Mouse (Mus musculus): Measurements from ENCODE around the gene H2-Oa. TPM values are rescaled to one million over a fixed set of nuclear protein-coding genes. Genes with fewer than 3 reads are reported as not detected.
A peak's percentile ranks its signal among the peaks of the same experiment; 100 is the strongest.

Gene H2-Oa
- polyA plus RNA-seq, 1 experiment from 2014 or later: not detected

GRCm38 (mm10) chr17:34118873-34119248, 26.7 kb downstream of the H2-Oa start:
- WGBS: under 1% methylated on average over 38 of the region's 38 CpGs

GRCm38 (mm10) chr17:34119249-34120179, 27.4 kb downstream of the H2-Oa start, which contains the start of gene H2-DMa:
Gene H2-DMa, plus strand, starts transcription at chr17:34119541.
- H3K9me3 ChIP-seq (ENCODE audit: control insufficient read depth, low read length): no peaks in the 10 kb centered on the region
- WGBS: under 1% methylated on average over 84 of the region's 96 CpGs
- ATAC-seq (ENCODE audit: low read depth): peak; percentile 78
- H3K4me1 ChIP-seq (ENCODE audit: control insufficient read depth, insufficient read depth, low read length): peaks cover 24% of the 10 kb centered on the region
- peak within 1 kb of the TSS; percentile 100 for H3K27ac ChIP-seq (ENCODE audit: low read depth, low read length)
- H3K27me3 ChIP-seq (ENCODE audit: control insufficient read depth, insufficient read depth, low read length): no peaks in the 10 kb centered on the region
- peak within 1 kb of the TSS; percentile 97 for H3K4me3 ChIP-seq (ENCODE audit: low read depth, low read length)
- peak within 1 kb of the TSS; percentile 98 for H3K9ac ChIP-seq (replicated peaks; ENCODE audit: low read depth, low read length)
- peak within 1 kb of the TSS; percentile 99 for H3K4me2 ChIP-seq (ENCODE audit: low read depth, low read length)
- peaks cover 36% of the 10 kb centered on the region for H3K36me3 ChIP-seq (ENCODE audit: control insufficient read depth, insufficient read depth, low read length)

More at GRCm38 (mm10) chr17:34118873-34119248, 26.7 kb downstream of the H2-Oa start:
- H3K4me3 ChIP-seq (ENCODE audit: low read depth, low read length): peak overlapping the region; percentile 97
- H3K27me3 ChIP-seq (ENCODE audit: control insufficient read depth, insufficient read depth, low read length): no peaks in the 10 kb centered on the region
- peak overlapping the region; percentile 87 for H3K9ac ChIP-seq (replicated peaks; ENCODE audit: low read depth, low read length)
- H3K36me3 ChIP-seq (ENCODE audit: control insufficient read depth, insufficient read depth, low read length): peaks cover 43% of the 10 kb centered on the region
- ATAC-seq (ENCODE audit: low read depth): no peak; the same call in 1 of the 2 replicates
- H3K4me2 ChIP-seq (ENCODE audit: low read depth, low read length): peak overlapping the region; percentile 99
- no peaks in the 10 kb centered on the region for H3K9me3 ChIP-seq (ENCODE audit: control insufficient read depth, low read length)
- H3K4me1 ChIP-seq (ENCODE audit: control insufficient read depth, insufficient read depth, low read length): peaks cover 21% of the 10 kb centered on the region
- H3K27ac ChIP-seq (ENCODE audit: low read depth, low read length): peak overlapping the region; percentile 100

DNA sequence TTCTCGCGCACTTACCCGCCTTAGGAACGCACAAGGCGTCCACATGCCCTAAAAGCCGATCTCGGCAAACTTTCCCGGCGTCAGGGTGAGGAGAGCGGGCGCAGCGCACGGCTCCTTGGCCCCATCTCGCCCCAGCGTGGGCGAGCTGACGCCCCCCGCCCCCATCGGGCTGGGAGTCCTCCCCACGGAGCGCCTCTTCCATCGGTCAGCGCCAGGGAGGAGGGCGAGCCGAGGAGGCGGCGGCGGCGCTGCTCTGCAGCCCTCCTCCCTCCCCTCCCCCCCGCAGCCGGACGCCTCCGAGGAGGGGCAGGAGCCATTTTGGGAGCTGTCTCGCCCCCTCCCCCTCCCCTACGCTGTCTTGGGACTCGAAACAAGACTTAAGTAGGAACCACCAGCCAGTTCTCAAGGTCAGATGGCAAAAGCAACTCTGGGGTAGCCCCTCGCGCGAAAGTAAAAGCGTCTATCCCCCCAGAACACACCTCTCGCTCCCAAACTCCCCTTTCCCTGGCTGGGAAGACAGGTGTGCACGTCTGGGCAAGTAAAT, 28.1 kb downstream of the H2-Oa start:
- peak overlapping the region; percentile 98 for H3K9ac ChIP-seq (replicated peaks; ENCODE audit: low read depth, low read length)
- H3K27ac ChIP-seq (ENCODE audit: low read depth, low read length): peak overlapping the region; percentile 100
- H3K9me3 ChIP-seq (ENCODE audit: control insufficient read depth, low read length): no peaks in the 10 kb centered on the region
- peak overlapping the region; percentile 97 for H3K4me3 ChIP-seq (ENCODE audit: low read depth, low read length)
- peaks cover 29% of the 10 kb centered on the region for H3K36me3 ChIP-seq (ENCODE audit: control insufficient read depth, insufficient read depth, low read length)
- no peaks in the 10 kb centered on the region for H3K27me3 ChIP-seq (ENCODE audit: control insufficient read depth, insufficient read depth, low read length)
- WGBS: 3% methylated on average over 39 of the region's 42 CpGs
- ATAC-seq (ENCODE audit: low read depth): no peak
- peaks cover 24% of the 10 kb centered on the region for H3K4me1 ChIP-seq (ENCODE audit: control insufficient read depth, insufficient read depth, low read length)
- peak overlapping the region; percentile 99 for H3K4me2 ChIP-seq (ENCODE audit: low read depth, low read length)

DNA sequence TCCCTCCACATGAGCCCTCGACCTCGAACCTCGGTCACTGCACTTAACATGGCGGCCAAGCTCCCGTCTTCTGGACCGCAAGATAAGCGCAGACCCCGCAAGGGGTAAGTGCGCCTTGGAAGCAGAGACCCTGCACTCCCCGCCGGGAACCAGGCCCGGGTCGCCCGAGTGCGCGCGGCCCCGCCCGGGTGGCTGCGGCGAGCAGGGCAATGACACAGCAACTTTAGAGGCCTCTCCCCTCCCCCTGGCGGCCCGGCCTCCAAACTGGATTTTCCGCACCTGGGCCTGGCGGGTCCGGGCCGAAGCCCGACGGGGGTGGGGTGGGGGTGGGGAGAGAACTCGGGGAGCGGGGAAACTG, 28.7 kb downstream of the H2-Oa start:
- H3K4me2 ChIP-seq (ENCODE audit: low read depth, low read length): peak overlapping the region; percentile 99
- H3K27me3 ChIP-seq (ENCODE audit: control insufficient read depth, insufficient read depth, low read length): no peaks in the 10 kb centered on the region
- H3K4me3 ChIP-seq (ENCODE audit: low read depth, low read length): peak overlapping the region; percentile 97
- peak; percentile 0; the same call in 1 of the 2 replicates for ATAC-seq (ENCODE audit: low read depth)
- peak overlapping the region; percentile 100 for H3K27ac ChIP-seq (ENCODE audit: low read depth, low read length)
- peak overlapping the region; percentile 98 for H3K9ac ChIP-seq (replicated peaks; ENCODE audit: low read depth, low read length)
- no peaks in the 10 kb centered on the region for H3K9me3 ChIP-seq (ENCODE audit: control insufficient read depth, low read length)
- H3K4me1 ChIP-seq (ENCODE audit: control insufficient read depth, insufficient read depth, low read length): peaks cover 24% of the 10 kb centered on the region
- WGBS: under 1% methylated on average over 31 of the region's 31 CpGs
- H3K36me3 ChIP-seq (ENCODE audit: control insufficient read depth, insufficient read depth, low read length): peaks cover 23% of the 10 kb centered on the region

DNA sequence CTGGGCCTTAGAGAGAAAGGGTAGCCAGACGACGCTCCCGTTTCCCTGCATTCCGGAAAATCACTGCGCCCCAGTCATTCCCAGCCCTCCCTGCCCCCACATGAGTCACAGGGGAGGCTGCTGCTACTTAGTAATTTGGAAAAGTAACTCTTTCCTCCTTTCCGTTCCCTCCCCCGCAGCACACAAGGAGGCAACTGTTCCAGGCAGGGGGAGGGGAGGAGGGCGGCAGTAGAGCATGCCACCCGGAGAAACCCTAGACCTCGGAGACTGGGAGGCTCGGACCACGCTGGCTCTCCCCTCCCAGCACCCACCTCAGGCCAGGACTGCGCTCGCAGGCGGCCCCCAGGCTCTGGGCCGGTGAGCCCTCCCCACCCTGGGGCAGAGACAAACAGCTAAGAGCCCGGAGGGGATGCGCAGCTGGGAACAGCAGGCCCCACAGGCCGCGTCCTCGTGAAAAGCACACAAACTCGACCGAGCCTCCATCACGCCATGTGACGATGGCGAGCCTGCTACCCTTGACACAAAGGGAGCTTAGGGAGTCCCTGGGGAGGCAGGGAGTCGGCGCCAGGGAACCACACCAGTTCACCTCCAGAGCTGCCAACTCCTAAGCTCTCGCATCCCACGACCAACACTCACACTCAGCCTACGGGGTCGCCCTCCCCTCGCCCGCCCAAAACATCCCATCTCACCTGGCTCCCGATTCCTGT, 29.2 kb downstream of the H2-Oa start:
- WGBS: under 1% methylated on average over 32 of the region's 35 CpGs
- Histone ChIP-seq H3K36me3 (ENCODE audit: control insufficient read depth, insufficient read depth, low read length) (peaks cover 21% of the 10 kb centered on the region), H3K4me1 (ENCODE audit: control insufficient read depth, insufficient read depth, low read length) (peaks cover 23% of the 10 kb centered on the region), H3K4me3 (ENCODE audit: low read depth, low read length) (peak overlapping the region; percentile 97), H3K9me3 (ENCODE audit: control insufficient read depth, low read length) (no peaks in the 10 kb centered on the region), H3K27ac (ENCODE audit: low read depth, low read length) (peak overlapping the region; percentile 100), H3K4me2 (ENCODE audit: low read depth, low read length) (peak overlapping the region; percentile 99), H3K9ac (replicated peaks; ENCODE audit: low read depth, low read length) (peak overlapping the region; percentile 98), H3K27me3 (ENCODE audit: control insufficient read depth, insufficient read depth, low read length) (no peaks in the 10 kb centered on the region)
- ATAC-seq (ENCODE audit: low read depth): peak; percentile 16; the same call in 1 of the 2 replicates

DNA sequence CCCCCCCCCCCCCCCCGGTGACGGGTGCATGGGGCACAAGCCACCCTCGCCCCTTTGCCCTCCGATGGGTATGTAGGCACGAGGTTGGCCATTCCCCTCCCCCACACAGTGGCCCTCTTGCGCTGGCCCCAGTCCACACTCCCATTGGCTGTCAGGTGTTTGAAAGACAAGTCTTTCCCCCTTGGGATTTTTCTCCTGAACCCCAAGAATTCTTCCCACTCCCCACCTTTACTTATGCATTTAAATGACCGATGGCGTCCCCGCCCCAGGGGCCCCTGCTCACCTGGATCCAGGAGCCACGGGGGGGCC, 29.7 kb downstream of the H2-Oa start:
- peaks cover 16% of the 10 kb centered on the region for H3K36me3 ChIP-seq (ENCODE audit: control insufficient read depth, insufficient read depth, low read length)
- peak overlapping the region; percentile 97 for H3K4me3 ChIP-seq (ENCODE audit: low read depth, low read length)
- no peaks in the 10 kb centered on the region for H3K27me3 ChIP-seq (ENCODE audit: control insufficient read depth, insufficient read depth, low read length)
- 3% methylated on average over 7 of the region's 10 CpGs for WGBS
- H3K4me1 ChIP-seq (ENCODE audit: control insufficient read depth, insufficient read depth, low read length): peaks cover 18% of the 10 kb centered on the region
- no peaks in the 10 kb centered on the region for H3K9me3 ChIP-seq (ENCODE audit: control insufficient read depth, low read length)
- peak overlapping the region; percentile 98 for H3K9ac ChIP-seq (replicated peaks; ENCODE audit: low read depth, low read length)
- peak overlapping the region; percentile 100 for H3K27ac ChIP-seq (ENCODE audit: low read depth, low read length)
- H3K4me2 ChIP-seq (ENCODE audit: low read depth, low read length): peak overlapping the region; percentile 99
- ATAC-seq (ENCODE audit: low read depth): peak; percentile 9; the same call in 1 of the 2 replicates

DNA sequence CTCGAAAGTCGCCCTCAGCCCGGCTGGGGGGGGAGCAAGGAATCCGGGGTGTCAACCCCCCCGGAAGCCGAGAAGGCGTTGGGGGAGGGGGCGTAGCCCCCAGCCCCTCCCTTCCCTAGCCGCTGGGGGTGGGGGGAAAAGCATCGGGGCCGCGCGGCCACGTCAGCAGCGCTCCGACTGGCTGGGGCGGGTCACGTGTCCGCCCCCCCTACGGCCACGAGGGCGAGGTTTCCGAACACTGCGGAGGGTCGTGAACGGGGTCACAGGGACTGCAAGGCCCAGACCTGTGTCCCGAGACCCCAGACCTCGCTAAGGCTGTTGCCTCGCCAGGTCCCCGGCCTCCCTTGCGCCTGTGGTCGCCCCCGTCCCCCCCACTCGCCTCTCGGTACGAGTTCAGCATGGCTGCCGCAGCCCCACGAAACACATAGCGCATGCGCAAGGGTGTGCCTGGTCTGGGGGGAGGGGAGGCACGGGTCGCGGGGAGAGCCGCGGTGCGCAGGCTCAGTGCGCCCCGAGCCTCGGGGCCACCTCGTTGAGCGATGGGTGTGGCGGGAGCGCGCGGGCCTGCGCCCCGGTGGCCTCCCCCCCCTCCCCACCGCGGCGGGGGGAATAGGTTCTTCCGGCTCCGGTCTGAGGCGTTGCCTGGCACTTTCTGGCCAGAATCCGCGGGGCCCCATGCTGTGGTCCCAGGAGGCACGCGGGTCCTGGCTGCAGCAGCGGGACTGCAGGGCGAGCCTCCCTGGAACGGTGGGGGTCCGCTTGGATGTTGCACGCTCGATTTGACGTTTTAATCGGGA, 30.2 kb downstream of the H2-Oa start, which contains the start of gene Brd2:
Gene Brd2, minus strand, starts transcription at position 447 of the 797 bp plus-strand sequence.
- Histone ChIP-seq H3K4me3 (ENCODE audit: low read depth, low read length) (peak within 1 kb of the TSS; percentile 97), H3K27me3 (ENCODE audit: control insufficient read depth, insufficient read depth, low read length) (no peaks in the 10 kb centered on the region), H3K36me3 (ENCODE audit: control insufficient read depth, insufficient read depth, low read length) (peaks cover 15% of the 10 kb centered on the region), H3K9me3 (ENCODE audit: control insufficient read depth, low read length) (no peaks in the 10 kb centered on the region), H3K9ac (replicated peaks; ENCODE audit: low read depth, low read length) (peak within 1 kb of the TSS; percentile 98), H3K4me1 (ENCODE audit: control insufficient read depth, insufficient read depth, low read length) (peaks cover 14% of the 10 kb centered on the region; the same call in 1 of the 2 replicates), H3K4me2 (ENCODE audit: low read depth, low read length) (peak within 1 kb of the TSS; percentile 99), H3K27ac (ENCODE audit: low read depth, low read length) (peak within 1 kb of the TSS; percentile 100)
- peak; percentile 36 for ATAC-seq (ENCODE audit: low read depth)
- WGBS: under 1% methylated on average over 67 of the region's 75 CpGs

GRCm38 (mm10) chr17:34123111-34123510, 31.0 kb downstream of the H2-Oa start:
- Histone ChIP-seq H3K36me3 (ENCODE audit: control insufficient read depth, insufficient read depth, low read length) (peaks cover 9% of the 10 kb centered on the region), H3K27me3 (ENCODE audit: control insufficient read depth, insufficient read depth, low read length) (no peaks in the 10 kb centered on the region)
- 3% methylated on average over 7 of the region's 7 CpGs for WGBS

More at GRCm38 (mm10) chr17:34123111-34123510, 31.0 kb downstream of the H2-Oa start:
- Histone ChIP-seq H3K4me3 (ENCODE audit: low read depth, low read length) (peak overlapping the region; percentile 97), H3K4me2 (ENCODE audit: low read depth, low read length) (peak overlapping the region; percentile 99), H3K27ac (ENCODE audit: low read depth, low read length) (peak overlapping the region; percentile 100), H3K9me3 (ENCODE audit: control insufficient read depth, low read length) (no peaks in the 10 kb centered on the region), H3K4me1 (ENCODE audit: control insufficient read depth, insufficient read depth, low read length) (peaks cover 12% of the 10 kb centered on the region; the same call in 1 of the 2 replicates), H3K9ac (replicated peaks; ENCODE audit: low read depth, low read length) (peak overlapping the region; percentile 98)
- ATAC-seq (ENCODE audit: low read depth): no peak
